Mouse (Mus musculus): ENCODE measurements around the gene Gna13. TPM values are rescaled to one million over a fixed set of nuclear protein-coding genes. Genes with fewer than 3 reads are reported as not detected.
A peak's percentile ranks its signal among the peaks of the same experiment; 100 is the strongest.

Gna13 gene
- polyA plus RNA-seq, 1 experiment from 2014 or later: 49.5 TPM

- H3K4me1 ChIP-seq (replicated peaks; ENCODE audit: control insufficient read depth, insufficient read depth): peaks cover 21% of the 10 kb centered on the region
- H3K36me3 ChIP-seq (ENCODE audit: control insufficient read depth, insufficient read depth, low read length): no peaks in the 10 kb centered on the region
- no peaks in the 10 kb centered on the region for H3K27me3 ChIP-seq (ENCODE audit: control insufficient read depth, insufficient read depth, low read length)
- peak overlapping the region; percentile 90 for H3K4me3 ChIP-seq (ENCODE audit: low read depth, low read length)
- TF ChIP-seq EP300 (optimal IDR thresholded peaks at IDR 0.05) (no peak), CTCF (IDR thresholded peaks at IDR 0.05; ENCODE audit: low read depth) (no peak)
- no peaks in the 10 kb centered on the region for H3K9me3 ChIP-seq (ENCODE audit: control insufficient read depth, low read length)
- ATAC-seq (ENCODE audit: low FRiP score, low TSS enrichment): peak; percentile 39
- WGBS: 1% methylated on average over 50 of the region's 53 CpGs
- peak overlapping the region; percentile 96 for H3K9ac ChIP-seq (ENCODE audit: low read length)
- H3K4me2 ChIP-seq (replicated peaks; ENCODE audit: low read depth): peak overlapping the region; percentile 73
- H3K27ac ChIP-seq (replicated peaks): peak overlapping the region; percentile 98
- DNase-seq (ENCODE audit: low spot score): peak; percentile 63
Observed at GRCm38 (mm10) chr11:109363191-109364133, 831 bp downstream of the Gna13 start.

- H3K9ac ChIP-seq (ENCODE audit: low read length): peak overlapping the region; percentile 45; the same call in 1 of the 2 replicates
- peak overlapping the region; percentile 45; the same call in 1 of the 2 replicates for H3K27ac ChIP-seq (replicated peaks)
- H3K27me3 ChIP-seq (ENCODE audit: control insufficient read depth, insufficient read depth, low read length): no peaks in the 10 kb centered on the region
- no peaks in the 10 kb centered on the region for H3K9me3 ChIP-seq (ENCODE audit: control insufficient read depth, low read length)
- H3K36me3 ChIP-seq (ENCODE audit: control insufficient read depth, insufficient read depth, low read length): no peaks in the 10 kb centered on the region
- WGBS: 50% methylated on average over 2 of the region's 2 CpGs
- peak overlapping the region; percentile 18; the same call in 1 of the 2 replicates for H3K4me3 ChIP-seq (ENCODE audit: low read depth, low read length)
- H3K4me1 ChIP-seq (replicated peaks; ENCODE audit: control insufficient read depth, insufficient read depth): peaks cover 19% of the 10 kb centered on the region
- TF ChIP-seq CTCF (IDR thresholded peaks at IDR 0.05; ENCODE audit: low read depth) (no peak), EP300 (optimal IDR thresholded peaks at IDR 0.05) (no peak)
- DNase-seq (ENCODE audit: low spot score) (no peak), ATAC-seq (ENCODE audit: low FRiP score, low TSS enrichment) (no peak)
- H3K4me2 ChIP-seq (replicated peaks; ENCODE audit: low read depth): peak overlapping the region; percentile 73
Observed at GRCm38 (mm10) chr11:109364337-109364736, 1.7 kb downstream of the Gna13 start.

- no peaks in the 10 kb centered on the region for H3K36me3 ChIP-seq (ENCODE audit: control insufficient read depth, insufficient read depth, low read length)
- DNase-seq (ENCODE audit: low spot score): no peak
- H3K4me1 ChIP-seq (replicated peaks; ENCODE audit: control insufficient read depth, insufficient read depth): peaks cover 19% of the 10 kb centered on the region
- H3K9me3 ChIP-seq (ENCODE audit: control insufficient read depth, low read length): no peaks in the 10 kb centered on the region
- ATAC-seq (ENCODE audit: low FRiP score, low TSS enrichment): no peak
- TF ChIP-seq EP300 (optimal IDR thresholded peaks at IDR 0.05): no peak
- peak overlapping the region; percentile 73 for H3K4me2 ChIP-seq (replicated peaks; ENCODE audit: low read depth)
- H3K9ac ChIP-seq (ENCODE audit: low read length): peak overlapping the region; percentile 45
- WGBS: 50% methylated on average over 10 of the region's 10 CpGs
- 0 out of 2 replicates have a peak overlapping the region, but pooled peaks have one; percentile 45 for H3K27ac ChIP-seq (replicated peaks)
- peak overlapping the region; percentile 18; the same call in 1 of the 2 replicates for H3K4me3 ChIP-seq (ENCODE audit: low read depth, low read length)
- no peaks in the 10 kb centered on the region for H3K27me3 ChIP-seq (ENCODE audit: control insufficient read depth, insufficient read depth, low read length)
Observed at GRCm38 (mm10) chr11:109364881-109365280, 2.2 kb downstream of the Gna13 start.

- no peaks in the 10 kb centered on the region for H3K36me3 ChIP-seq (ENCODE audit: control insufficient read depth, insufficient read depth, low read length)
- H3K4me2 ChIP-seq (replicated peaks; ENCODE audit: low read depth): peak overlapping the region; percentile 73
- peaks cover 15% of the 10 kb centered on the region for H3K4me1 ChIP-seq (replicated peaks; ENCODE audit: control insufficient read depth, insufficient read depth)
- 93% methylated on average over 5 of the region's 5 CpGs for WGBS
- no peaks in the 10 kb centered on the region for H3K27me3 ChIP-seq (ENCODE audit: control insufficient read depth, insufficient read depth, low read length)
- H3K9ac ChIP-seq (ENCODE audit: low read length): no peak overlapping the region
- ATAC-seq (ENCODE audit: low FRiP score, low TSS enrichment) (no peak), DNase-seq (ENCODE audit: low spot score) (no peak)
- H3K4me3 ChIP-seq (ENCODE audit: low read depth, low read length): no peak overlapping the region
- TF ChIP-seq CTCF (IDR thresholded peaks at IDR 0.05; ENCODE audit: low read depth): no peak
- no peak for TF ChIP-seq EP300 (optimal IDR thresholded peaks at IDR 0.05)
- H3K27ac ChIP-seq (replicated peaks): no peak overlapping the region
- H3K9me3 ChIP-seq (ENCODE audit: control insufficient read depth, low read length): no peaks in the 10 kb centered on the region
Observed at GRCm38 (mm10) chr11:109365818-109366217, 3.2 kb downstream of the Gna13 start.

DNA sequence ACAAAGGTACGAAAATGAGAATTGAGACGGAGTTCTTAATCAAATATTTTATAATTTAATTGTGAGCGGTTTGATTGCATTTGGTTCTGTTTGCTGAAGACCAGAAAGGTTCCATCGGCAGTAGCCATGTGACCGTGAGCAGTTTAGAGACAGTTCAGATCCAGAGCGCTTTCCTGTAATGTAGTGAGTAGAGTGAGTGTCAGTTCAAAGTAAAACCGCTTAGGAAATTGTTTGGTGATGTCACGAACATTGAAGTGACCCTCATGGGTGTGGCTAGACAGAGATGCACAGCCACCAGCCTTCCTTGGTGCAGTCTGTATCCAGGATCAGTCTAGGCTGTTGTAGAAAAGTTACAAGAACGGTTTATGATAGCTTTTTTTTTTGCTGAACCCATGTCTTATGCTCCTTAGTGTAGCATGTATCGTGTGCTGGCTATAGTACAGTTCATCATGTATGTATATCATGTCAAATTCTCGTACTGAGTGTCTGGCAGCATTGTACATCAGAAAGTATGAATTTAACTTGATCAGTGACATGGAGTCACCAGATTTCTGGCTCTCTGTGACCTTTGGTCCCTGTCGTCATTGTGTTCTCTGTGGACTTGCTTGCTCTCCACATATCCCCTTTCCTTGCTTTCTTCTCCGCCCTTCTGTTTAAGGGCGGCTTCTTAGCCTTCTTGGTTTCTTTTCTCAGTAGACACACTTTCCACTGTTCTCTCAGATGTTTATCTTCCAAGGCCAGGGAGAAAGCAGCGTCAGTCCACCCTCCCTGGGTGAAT is 4.4 kb downstream of the Gna13 start:
- 53% methylated on average over 15 of the region's 15 CpGs for WGBS
- peaks cover 11% of the 10 kb centered on the region for H3K4me1 ChIP-seq (replicated peaks; ENCODE audit: control insufficient read depth, insufficient read depth)
- H3K9me3 ChIP-seq (ENCODE audit: control insufficient read depth, low read length): no peaks in the 10 kb centered on the region
- H3K27me3 ChIP-seq (ENCODE audit: control insufficient read depth, insufficient read depth, low read length): no peaks in the 10 kb centered on the region
- TF ChIP-seq EP300 (optimal IDR thresholded peaks at IDR 0.05) (no peak), CTCF (IDR thresholded peaks at IDR 0.05; ENCODE audit: low read depth) (no peak)
- DNase-seq (ENCODE audit: low spot score): peak; percentile 46
- H3K36me3 ChIP-seq (ENCODE audit: control insufficient read depth, insufficient read depth, low read length): no peaks in the 10 kb centered on the region
- peak overlapping the region; percentile 17; the same call in 1 of the 2 replicates for H3K4me2 ChIP-seq (replicated peaks; ENCODE audit: low read depth)
- no peak overlapping the region for H3K4me3 ChIP-seq (ENCODE audit: low read depth, low read length)
- ATAC-seq (ENCODE audit: low FRiP score, low TSS enrichment): 0 out of 2 replicates have a peak, but pooled peaks have one; percentile 3
- peak overlapping the region; percentile 61; the same call in 1 of the 2 replicates for H3K27ac ChIP-seq (replicated peaks)
- peak overlapping the region; percentile 48; the same call in 1 of the 2 replicates for H3K9ac ChIP-seq (ENCODE audit: low read length)
